Mouse (Mus musculus): ENCODE measurements around the gene Gprc5b. TPM values are rescaled to one million over a fixed set of nuclear protein-coding genes. Genes with fewer than 3 reads are reported as not detected.

The Gprc5b gene
- polyA plus RNA-seq, 1 experiment from 2014 or later, result 4.9 TPM

DNA sequence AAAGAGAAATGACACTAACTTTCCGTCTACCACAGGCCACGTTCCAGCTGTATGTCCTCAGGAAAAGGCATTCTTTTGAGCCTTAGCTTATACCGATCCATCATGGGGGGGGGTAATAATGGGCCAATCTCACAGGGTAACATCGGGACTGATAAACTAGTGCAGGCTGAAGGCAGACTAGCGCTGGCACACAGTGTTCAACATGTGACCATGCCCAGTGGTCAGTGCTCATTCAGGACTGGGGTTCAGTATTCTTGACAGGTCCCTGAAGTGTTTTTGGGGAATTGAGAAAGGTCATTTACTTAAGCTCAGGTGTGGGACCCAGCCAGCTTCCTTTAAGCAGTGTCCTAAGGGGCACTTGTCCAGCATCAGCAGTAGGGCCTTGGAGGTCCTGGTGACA is 13.2 kb downstream of the Gprc5b start:
- WGBS, result 95% methylated on average over 5 of the region's 5 CpGs
- Histone ChIP-seq H3K27ac (ENCODE audit: low read depth, low read length) (no peak overlapping the region), H3K36me3 (ENCODE audit: control insufficient read depth, insufficient read depth, low read length) (no peaks in the 10 kb centered on the region), H3K4me3 (ENCODE audit: low read depth, low read length) (no peak overlapping the region), H3K9me3 (ENCODE audit: control insufficient read depth, low read length) (no peaks in the 10 kb centered on the region), H3K4me1 (ENCODE audit: control insufficient read depth, insufficient read depth, low read length) (0 out of 2 replicates have a peak, but pooled peaks cover 3% of the 10 kb centered on the region), H3K27me3 (ENCODE audit: control insufficient read depth, insufficient read depth, low read length) (no peaks in the 10 kb centered on the region), H3K9ac (replicated peaks; ENCODE audit: low read depth, low read length) (no peak overlapping the region), H3K4me2 (ENCODE audit: low read depth, low read length) (no peak overlapping the region)
- no peak for ATAC-seq (ENCODE audit: low read depth)

DNA sequence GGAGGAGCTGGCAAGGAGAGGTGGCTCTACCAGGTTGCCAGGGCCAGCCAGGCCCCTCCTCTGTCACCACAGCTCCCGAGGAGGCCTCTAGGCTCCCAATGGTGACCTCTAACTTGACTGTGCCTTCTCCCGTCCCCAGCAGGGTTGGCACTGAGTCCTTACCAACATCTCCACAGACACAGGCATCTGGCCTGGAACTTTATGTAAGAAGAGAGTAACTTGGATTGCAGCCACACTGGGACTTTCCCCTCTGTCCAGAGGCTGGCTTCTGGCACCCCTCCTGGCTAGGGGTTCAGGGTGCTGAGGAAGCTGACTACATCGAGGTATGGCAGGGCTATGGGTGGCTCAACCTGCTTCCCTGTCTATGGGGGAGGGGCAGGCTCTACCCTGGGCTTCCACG is 13.7 kb downstream of the Gprc5b start:
- WGBS, result 82% methylated on average over 4 of the region's 4 CpGs
- no peak overlapping the region for H3K27ac ChIP-seq (ENCODE audit: low read depth, low read length)
- H3K9me3 ChIP-seq (ENCODE audit: control insufficient read depth, low read length), result no peaks in the 10 kb centered on the region
- H3K27me3 ChIP-seq (ENCODE audit: control insufficient read depth, insufficient read depth, low read length), result no peaks in the 10 kb centered on the region
- 0 out of 2 replicates have a peak, but pooled peaks cover 3% of the 10 kb centered on the region for H3K4me1 ChIP-seq (ENCODE audit: control insufficient read depth, insufficient read depth, low read length)
- no peak overlapping the region for H3K4me3 ChIP-seq (ENCODE audit: low read depth, low read length)
- H3K36me3 ChIP-seq (ENCODE audit: control insufficient read depth, insufficient read depth, low read length), result no peaks in the 10 kb centered on the region
- no peak overlapping the region for H3K9ac ChIP-seq (replicated peaks; ENCODE audit: low read depth, low read length)
- no peak for ATAC-seq (ENCODE audit: low read depth)
- no peak overlapping the region for H3K4me2 ChIP-seq (ENCODE audit: low read depth, low read length)

DNA sequence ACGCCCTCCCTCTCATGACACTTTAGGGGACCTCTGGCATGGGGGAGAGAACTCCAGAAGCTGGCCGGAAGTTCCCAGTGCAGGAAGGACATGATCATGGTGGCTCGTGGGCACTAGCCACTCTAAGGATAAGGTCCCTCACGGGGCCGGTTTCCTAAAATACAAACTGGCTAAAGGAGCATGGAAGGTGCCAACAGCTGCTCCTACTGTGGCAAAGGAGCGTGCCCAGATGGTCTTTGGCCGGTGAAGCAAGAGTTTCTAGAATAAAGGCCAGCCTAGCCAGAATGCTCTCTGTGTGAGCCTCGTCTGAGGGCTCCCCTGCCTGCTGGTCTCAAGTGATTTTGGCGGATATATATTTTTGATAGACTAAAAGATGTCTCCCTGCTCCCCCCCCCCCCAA is 15.3 kb downstream of the Gprc5b start:
- Histone ChIP-seq H3K4me3 (ENCODE audit: low read depth, low read length) (no peak overlapping the region), H3K9me3 (ENCODE audit: control insufficient read depth, low read length) (no peaks in the 10 kb centered on the region), H3K4me2 (ENCODE audit: low read depth, low read length) (no peak overlapping the region), H3K36me3 (ENCODE audit: control insufficient read depth, insufficient read depth, low read length) (no peaks in the 10 kb centered on the region), H3K27ac (ENCODE audit: low read depth, low read length) (no peak overlapping the region), H3K9ac (replicated peaks; ENCODE audit: low read depth, low read length) (no peak overlapping the region), H3K27me3 (ENCODE audit: control insufficient read depth, insufficient read depth, low read length) (no peaks in the 10 kb centered on the region), H3K4me1 (ENCODE audit: control insufficient read depth, insufficient read depth, low read length) (0 out of 2 replicates have a peak, but pooled peaks cover 7% of the 10 kb centered on the region)
- no peak for ATAC-seq (ENCODE audit: low read depth)
- WGBS, result 80% methylated on average over 9 of the region's 9 CpGs

DNA sequence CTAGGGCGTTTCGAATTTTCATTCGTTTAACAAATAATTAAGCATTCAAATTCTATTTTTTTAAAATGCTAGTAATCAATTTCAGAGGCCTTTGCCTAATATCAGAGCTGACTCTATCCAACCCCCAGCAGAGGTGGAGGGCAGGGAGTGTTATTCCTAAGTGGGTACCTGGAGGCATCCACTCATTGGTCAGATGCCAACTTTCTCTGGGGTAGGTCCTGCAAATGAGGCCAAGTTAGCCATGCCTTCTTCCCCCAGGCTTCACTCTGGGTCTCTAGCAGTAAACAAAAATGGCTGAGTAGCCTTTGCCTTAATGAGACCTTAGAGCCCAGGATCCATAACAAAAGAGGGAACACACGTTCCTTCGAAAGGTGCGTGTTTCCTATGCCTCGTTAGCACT is 15.9 kb downstream of the Gprc5b start:
- H3K4me1 ChIP-seq (ENCODE audit: control insufficient read depth, insufficient read depth, low read length), result 0 out of 2 replicates have a peak, but pooled peaks cover 7% of the 10 kb centered on the region
- no peaks in the 10 kb centered on the region for H3K9me3 ChIP-seq (ENCODE audit: control insufficient read depth, low read length)
- H3K4me2 ChIP-seq (ENCODE audit: low read depth, low read length), result no peak overlapping the region
- H3K36me3 ChIP-seq (ENCODE audit: control insufficient read depth, insufficient read depth, low read length), result no peaks in the 10 kb centered on the region
- no peak overlapping the region for H3K27ac ChIP-seq (ENCODE audit: low read depth, low read length)
- 89% methylated on average over 7 of the region's 7 CpGs for WGBS
- no peak overlapping the region for H3K9ac ChIP-seq (replicated peaks; ENCODE audit: low read depth, low read length)
- H3K27me3 ChIP-seq (ENCODE audit: control insufficient read depth, insufficient read depth, low read length), result no peaks in the 10 kb centered on the region
- H3K4me3 ChIP-seq (ENCODE audit: low read depth, low read length), result no peak overlapping the region
- no peak for ATAC-seq (ENCODE audit: low read depth)

DNA sequence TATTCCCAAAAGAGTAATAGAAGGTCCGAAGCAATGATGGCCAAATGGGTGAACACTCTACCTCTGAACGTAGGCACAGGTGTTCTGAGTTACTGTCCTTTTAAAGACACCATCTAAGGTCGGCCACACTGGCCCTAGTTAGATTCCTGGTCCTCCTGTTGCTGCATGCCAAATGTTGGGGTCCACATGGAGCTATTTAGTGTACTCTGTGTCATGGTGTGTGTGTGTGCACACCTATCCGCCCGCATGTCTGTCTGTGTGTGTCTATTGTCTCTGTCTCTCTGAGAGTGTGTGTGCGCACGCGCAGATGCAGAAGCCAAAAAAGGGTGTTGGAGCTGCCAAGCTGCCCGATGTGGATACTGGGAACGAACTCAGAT is 17.9 kb downstream of the Gprc5b start:
- Histone ChIP-seq H3K4me3 (ENCODE audit: low read depth, low read length) (no peak overlapping the region), H3K27me3 (ENCODE audit: control insufficient read depth, insufficient read depth, low read length) (no peaks in the 10 kb centered on the region), H3K27ac (ENCODE audit: low read depth, low read length) (peak overlapping the region; percentile 48; the same call in 1 of the 2 replicates), H3K36me3 (ENCODE audit: control insufficient read depth, insufficient read depth, low read length) (no peaks in the 10 kb centered on the region), H3K4me2 (ENCODE audit: low read depth, low read length) (no peak overlapping the region), H3K9ac (replicated peaks; ENCODE audit: low read depth, low read length) (no peak overlapping the region), H3K4me1 (ENCODE audit: control insufficient read depth, insufficient read depth, low read length) (peaks cover 13% of the 10 kb centered on the region; the same call in 1 of the 2 replicates), H3K9me3 (ENCODE audit: control insufficient read depth, low read length) (no peaks in the 10 kb centered on the region)
- 68% methylated on average over 10 of the region's 10 CpGs for WGBS
- ATAC-seq (ENCODE audit: low read depth), result no peak

DNA sequence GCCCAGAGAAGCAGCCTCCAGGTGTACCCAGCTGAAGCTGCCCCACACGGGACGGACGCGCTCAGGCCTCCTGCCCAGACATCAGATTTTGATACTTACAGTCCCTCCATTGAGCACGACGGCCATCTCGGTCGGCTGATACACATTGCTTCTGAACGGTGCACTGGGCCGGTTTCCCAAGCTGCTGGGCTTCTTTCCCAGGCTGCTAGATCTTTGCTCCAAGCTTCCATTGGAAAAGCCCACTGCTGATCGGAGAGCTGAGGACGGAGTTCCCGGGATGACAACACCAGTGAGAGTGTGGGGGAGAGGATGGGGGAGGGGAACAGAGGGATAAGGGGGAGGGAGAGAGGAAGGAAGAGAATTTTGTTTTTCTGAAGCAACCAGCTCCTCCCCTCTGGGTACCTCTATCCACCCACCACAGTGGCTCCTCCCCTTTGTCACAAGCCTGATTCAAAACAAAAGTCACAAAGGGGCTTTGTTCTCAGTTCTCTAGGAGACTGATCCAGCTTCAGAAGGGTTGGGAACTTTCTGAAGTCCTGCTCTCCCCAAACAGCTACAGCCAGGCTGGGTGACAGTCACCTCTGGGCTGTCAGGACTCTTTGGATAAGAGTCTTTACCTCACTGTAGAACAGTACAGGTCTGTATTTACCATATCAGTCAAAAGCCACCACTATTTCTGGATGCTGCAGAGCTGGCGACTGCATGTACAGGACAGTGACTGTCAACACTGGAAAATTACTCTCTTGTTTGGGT is 18.4 kb downstream of the Gprc5b start:
- 0 out of 2 replicates have a peak overlapping the region, but pooled peaks have one; percentile 2 for H3K4me3 ChIP-seq (ENCODE audit: low read depth, low read length)
- peaks cover 16% of the 10 kb centered on the region; the same call in 1 of the 2 replicates for H3K4me1 ChIP-seq (ENCODE audit: control insufficient read depth, insufficient read depth, low read length)
- peak; percentile 54 for ATAC-seq (ENCODE audit: low read depth)
- H3K4me2 ChIP-seq (ENCODE audit: low read depth, low read length), result peak overlapping the region; percentile 23; the same call in 1 of the 2 replicates
- H3K36me3 ChIP-seq (ENCODE audit: control insufficient read depth, insufficient read depth, low read length), result no peaks in the 10 kb centered on the region
- no peaks in the 10 kb centered on the region for H3K9me3 ChIP-seq (ENCODE audit: control insufficient read depth, low read length)
- H3K9ac ChIP-seq (replicated peaks; ENCODE audit: low read depth, low read length), result no peak overlapping the region; the same call in 1 of the 2 replicates
- 43% methylated on average over 14 of the region's 14 CpGs for WGBS
- no peaks in the 10 kb centered on the region for H3K27me3 ChIP-seq (ENCODE audit: control insufficient read depth, insufficient read depth, low read length)
- H3K27ac ChIP-seq (ENCODE audit: low read depth, low read length), result peak overlapping the region; percentile 48; the same call in 1 of the 2 replicates

DNA sequence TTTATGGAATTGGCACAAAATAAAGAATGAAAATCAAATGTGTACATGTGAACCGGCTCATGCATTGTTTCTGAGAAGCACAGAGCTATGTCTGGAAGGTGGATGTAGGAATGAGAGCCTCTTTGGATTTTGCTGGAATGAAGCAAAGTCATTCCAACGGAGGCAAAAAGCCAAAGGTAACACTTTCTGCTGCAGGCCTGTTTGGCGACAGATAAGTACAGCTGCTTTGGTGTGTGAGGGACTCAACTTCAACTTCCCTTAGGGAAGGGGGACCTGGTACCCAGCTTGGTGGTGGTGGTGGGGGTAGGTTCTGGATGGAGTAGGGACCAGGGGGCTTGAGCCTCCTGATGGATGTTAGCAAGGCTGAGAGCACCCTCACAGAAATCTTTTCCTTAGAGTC is 19.2 kb downstream of the Gprc5b start:
- ATAC-seq (ENCODE audit: low read depth), result no peak
- Histone ChIP-seq H3K9ac (replicated peaks; ENCODE audit: low read depth, low read length) (no peak overlapping the region), H3K4me3 (ENCODE audit: low read depth, low read length) (no peak overlapping the region), H3K27ac (ENCODE audit: low read depth, low read length) (peak overlapping the region; percentile 40; the same call in 1 of the 2 replicates), H3K9me3 (ENCODE audit: control insufficient read depth, low read length) (no peaks in the 10 kb centered on the region), H3K36me3 (ENCODE audit: control insufficient read depth, insufficient read depth, low read length) (no peaks in the 10 kb centered on the region), H3K27me3 (ENCODE audit: control insufficient read depth, insufficient read depth, low read length) (no peaks in the 10 kb centered on the region), H3K4me2 (ENCODE audit: low read depth, low read length) (no peak overlapping the region; the same call in 1 of the 2 replicates), H3K4me1 (ENCODE audit: control insufficient read depth, insufficient read depth, low read length) (peaks cover 13% of the 10 kb centered on the region; the same call in 1 of the 2 replicates)
- 85% methylated on average over 3 of the region's 3 CpGs for WGBS

DNA sequence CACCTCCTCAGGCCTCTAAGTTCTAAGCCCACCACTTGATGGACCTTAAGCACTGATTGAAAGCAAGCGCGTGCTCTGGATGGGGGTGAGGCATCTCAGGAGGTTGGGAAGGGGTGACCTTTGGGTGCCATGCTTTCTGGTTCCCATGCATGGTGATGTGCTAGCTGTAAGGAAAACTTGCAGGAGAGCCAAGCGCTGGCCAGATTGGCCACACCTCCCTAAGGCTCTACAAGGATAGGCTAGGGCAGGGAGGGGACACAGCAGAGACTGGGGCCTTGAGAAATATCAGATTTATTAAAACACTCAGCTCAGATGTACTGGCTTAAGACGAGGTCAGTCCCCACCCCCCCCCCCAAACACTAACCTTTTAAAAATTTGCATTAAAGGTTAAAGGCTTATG is 21.6 kb downstream of the Gprc5b start:
- 89% methylated on average over 4 of the region's 4 CpGs for WGBS
- no peak overlapping the region for H3K4me2 ChIP-seq (ENCODE audit: low read depth, low read length)
- no peak overlapping the region for H3K27ac ChIP-seq (ENCODE audit: low read depth, low read length)
- ATAC-seq (ENCODE audit: low read depth), result no peak
- no peak overlapping the region for H3K4me3 ChIP-seq (ENCODE audit: low read depth, low read length)
- H3K9me3 ChIP-seq (ENCODE audit: control insufficient read depth, low read length), result no peaks in the 10 kb centered on the region
- no peak overlapping the region for H3K9ac ChIP-seq (replicated peaks; ENCODE audit: low read depth, low read length)
- no peaks in the 10 kb centered on the region for H3K36me3 ChIP-seq (ENCODE audit: control insufficient read depth, insufficient read depth, low read length)
- no peaks in the 10 kb centered on the region for H3K27me3 ChIP-seq (ENCODE audit: control insufficient read depth, insufficient read depth, low read length)
- H3K4me1 ChIP-seq (ENCODE audit: control insufficient read depth, insufficient read depth, low read length), result peaks cover 13% of the 10 kb centered on the region; the same call in 1 of the 2 replicates

DNA sequence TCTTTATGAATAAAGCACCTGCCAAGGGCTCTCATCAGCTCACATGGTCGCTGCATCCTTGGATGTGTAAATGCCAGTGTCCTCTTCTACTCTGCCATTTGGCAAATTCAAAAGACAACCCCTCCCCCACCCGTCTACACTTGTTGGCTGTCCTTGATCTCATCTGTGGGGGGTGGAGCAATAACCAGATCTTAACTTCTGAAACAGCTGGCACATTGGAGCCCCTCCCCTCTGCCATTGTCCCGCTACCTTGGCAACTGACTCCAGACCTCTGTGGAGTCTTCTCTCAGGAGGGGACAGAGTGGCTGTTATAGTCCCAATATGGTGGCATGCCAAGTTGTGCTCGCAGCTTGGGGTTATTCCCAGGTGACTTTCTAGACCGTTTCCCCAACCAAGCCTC is 22.7 kb downstream of the Gprc5b start:
- H3K9me3 ChIP-seq (ENCODE audit: control insufficient read depth, low read length), result no peaks in the 10 kb centered on the region
- no peak overlapping the region for H3K4me3 ChIP-seq (ENCODE audit: low read depth, low read length)
- H3K9ac ChIP-seq (replicated peaks; ENCODE audit: low read depth, low read length), result no peak overlapping the region
- peaks cover 13% of the 10 kb centered on the region; the same call in 1 of the 2 replicates for H3K4me1 ChIP-seq (ENCODE audit: control insufficient read depth, insufficient read depth, low read length)
- ATAC-seq (ENCODE audit: low read depth), result peak; percentile 22; the same call in 1 of the 2 replicates
- 29% methylated on average over 5 of the region's 5 CpGs for WGBS
- H3K36me3 ChIP-seq (ENCODE audit: control insufficient read depth, insufficient read depth, low read length), result no peaks in the 10 kb centered on the region
- no peaks in the 10 kb centered on the region for H3K27me3 ChIP-seq (ENCODE audit: control insufficient read depth, insufficient read depth, low read length)
- H3K27ac ChIP-seq (ENCODE audit: low read depth, low read length), result no peak overlapping the region
- no peak overlapping the region for H3K4me2 ChIP-seq (ENCODE audit: low read depth, low read length)
